Mouse (Mus musculus) forebrain, embryonic 15.5 days (tissue): ENCODE measurements around the gene Ap3b1. TPM values are rescaled to one million over a fixed set of nuclear protein-coding genes. Genes with fewer than 3 reads are reported as not detected.

Source experiments
- ATAC-seq: fragments of 200-750 bp; cut with Nextera tagmentation; replicated peaks from 2 replicates; pipeline ENCODE4 v1.8.0; 2017; ENCODE audit warnings: mild to moderate bottlenecking, moderate TSS enrichment, moderate library complexity
- H3K27ac ChIP-seq: fragments of 300-500 bp; sonication (generic); replicated peaks from 2 replicates; pipeline ENCODE4 v1.5.1; 2015; ENCODE audit warnings: mild to moderate bottlenecking, inconsistent platforms
- H3K27me3 ChIP-seq: fragments of 300-500 bp; sonication (generic); 2 replicates; pipeline ENCODE4 v1.6.1; 2015; ENCODE audit warnings: inconsistent platforms
- H3K36me3 ChIP-seq: fragments of 300-500 bp; sonication (generic); 2 replicates; pipeline ENCODE4 v1.6.1; 2015; ENCODE audit warnings: mild to moderate bottlenecking, inconsistent platforms
- H3K4me1 ChIP-seq: fragments of 300-500 bp; sonication (generic); 2 replicates; pipeline ENCODE4 v1.6.1; 2015; ENCODE audit warnings: inconsistent platforms
- H3K4me2 ChIP-seq: fragments of 300-500 bp; sonication (generic); replicated peaks from 2 replicates; pipeline ENCODE4 v1.6.1; 2015; ENCODE audit warnings: mild to moderate bottlenecking, inconsistent platforms
- H3K4me3 ChIP-seq: fragments of 300-500 bp; sonication (generic); 2 replicates; pipeline ENCODE4 v1.5.1; 2015; ENCODE audit warnings: mild to moderate bottlenecking, inconsistent platforms
- H3K9ac ChIP-seq: fragments of 300-500 bp; sonication (generic); replicated peaks from 2 replicates; pipeline ENCODE4 v1.6.1; 2015; ENCODE audit warnings: mild to moderate bottlenecking, inconsistent platforms
- H3K9me3 ChIP-seq: fragments of 300-500 bp; sonication (generic); 2 replicates; pipeline ENCODE4 v1.6.1; 2016; ENCODE audit warnings: inconsistent platforms
- WGBS: fragments of 180-500 bp; shearing (Covaris S2); methylation state at CpG from one replicate; pipeline ENCODE4 v1.1.7; 2015; ENCODE audit warnings: mixed read lengths; 5-methylcytosine and 5-hydroxymethylcytosine counted together
- polyA plus RNA-seq: library from polyadenylated mRNA; unstranded; fragments of >200 nt; fragmentation: Nextera tagmentation; extraction: Ambion mirVana; gene quantifications from 2 replicates; pipeline ENCODE4 v1.2.1, GENCODE M21; 2015

Ap3b1 gene
- polyA plus RNA-seq, 1 experiment from 2014 or later: 34.3 TPM

DNA sequence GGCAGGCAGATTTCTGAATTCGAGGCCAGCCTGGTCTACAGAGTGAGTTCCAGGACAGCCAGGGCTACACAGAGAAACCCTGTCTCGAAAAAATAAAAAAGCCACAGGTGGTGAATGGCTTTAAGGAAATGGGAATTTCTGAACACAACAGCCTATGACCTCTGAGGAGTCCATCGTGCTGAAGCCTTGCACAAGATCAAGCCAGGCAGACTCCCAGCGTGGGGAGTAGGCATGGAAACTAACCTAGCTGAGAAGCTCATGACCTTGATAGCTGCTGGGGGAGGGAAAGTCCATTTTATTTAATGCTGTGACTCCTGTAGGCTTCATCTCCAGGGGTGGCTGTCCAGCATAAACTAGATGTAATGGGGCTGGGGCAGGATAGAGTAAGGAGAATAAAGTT is 159.4 kb downstream of the Ap3b1 start:
- Histone ChIP-seq H3K4me3 (no peak overlapping the region), H3K27ac (no peak overlapping the region), H3K9me3 (no peaks in the 10 kb centered on the region), H3K36me3 (no peaks in the 10 kb centered on the region), H3K4me1 (no peaks in the 10 kb centered on the region), H3K9ac (no peak overlapping the region), H3K27me3 (no peaks in the 10 kb centered on the region), H3K4me2 (no peak overlapping the region)
- WGBS: 96% methylated on average over 4 of the region's 4 CpGs
- no peak for ATAC-seq

- Histone ChIP-seq H3K27ac (no peak overlapping the region), H3K9me3 (no peaks in the 10 kb centered on the region), H3K9ac (no peak overlapping the region), H3K4me3 (no peak overlapping the region), H3K27me3 (no peaks in the 10 kb centered on the region), H3K4me1 (no peaks in the 10 kb centered on the region), H3K36me3 (no peaks in the 10 kb centered on the region), H3K4me2 (no peak overlapping the region)
- no peak for ATAC-seq
- 87% methylated on average over 8 of the region's 8 CpGs for WGBS
Observed at GRCm38 (mm10) chr13:94519276-94519675, 160.5 kb downstream of the Ap3b1 start.

DNA sequence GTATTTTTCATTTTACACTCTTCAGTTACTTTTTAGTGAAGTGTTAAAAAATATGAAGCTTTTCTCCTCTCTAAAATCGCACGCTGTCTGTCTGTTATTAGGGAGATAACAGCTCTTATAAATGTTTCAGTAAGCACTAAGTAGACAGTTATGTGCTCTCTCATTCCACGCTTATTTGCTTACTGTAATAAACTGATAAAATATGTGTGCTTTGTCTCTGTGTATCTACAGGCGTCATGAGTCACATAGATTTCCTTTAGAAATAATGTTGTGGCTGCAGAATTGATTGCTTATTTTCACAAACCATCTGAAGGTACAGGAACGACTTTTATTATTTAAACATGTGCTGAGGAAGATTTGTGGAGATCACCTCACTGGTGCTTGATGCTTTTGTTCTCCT is 164.5 kb downstream of the Ap3b1 start:
- ATAC-seq: no peak
- no peaks in the 10 kb centered on the region for H3K9me3 ChIP-seq
- no peak overlapping the region for H3K4me3 ChIP-seq
- H3K27ac ChIP-seq: no peak overlapping the region
- no peaks in the 10 kb centered on the region for H3K27me3 ChIP-seq
- 75% methylated on average over 5 of the region's 5 CpGs for WGBS
- H3K36me3 ChIP-seq: 0 out of 2 replicates have a peak, but pooled peaks cover 2% of the 10 kb centered on the region
- H3K4me1 ChIP-seq: no peaks in the 10 kb centered on the region
- no peak overlapping the region for H3K4me2 ChIP-seq
- no peak overlapping the region for H3K9ac ChIP-seq

DNA sequence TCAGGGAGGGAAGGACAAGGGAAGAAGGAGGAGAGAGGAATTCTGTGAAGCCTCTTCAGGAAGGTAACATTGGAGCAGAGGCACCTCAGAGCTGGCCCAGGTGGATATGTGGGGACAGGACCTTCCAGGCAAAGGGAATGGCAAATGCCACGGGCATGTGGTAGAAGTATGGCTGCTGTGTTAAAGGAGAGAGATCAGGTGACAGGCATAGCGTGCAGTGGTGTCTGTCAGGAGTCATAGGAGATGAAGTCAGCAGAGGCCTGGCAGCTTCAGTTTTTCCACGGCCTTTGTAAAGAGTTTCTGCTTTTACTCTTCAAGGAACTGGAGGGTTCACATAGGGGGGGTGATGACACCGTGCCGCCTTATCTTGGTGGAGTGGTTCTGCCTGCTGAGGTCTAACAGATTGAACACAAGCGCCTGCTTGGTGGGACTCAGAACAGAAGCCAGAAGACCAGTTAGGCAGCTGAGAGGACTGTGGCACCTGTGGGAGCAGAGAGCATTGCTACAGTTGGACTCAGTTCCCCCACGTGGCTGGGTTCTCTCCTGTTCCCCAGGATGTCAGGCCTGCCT is 166.0 kb downstream of the Ap3b1 start:
- Histone ChIP-seq H3K27ac (no peak overlapping the region), H3K4me2 (no peak overlapping the region), H3K9me3 (no peaks in the 10 kb centered on the region), H3K27me3 (no peaks in the 10 kb centered on the region), H3K36me3 (0 out of 2 replicates have a peak, but pooled peaks cover 7% of the 10 kb centered on the region), H3K9ac (no peak overlapping the region), H3K4me3 (no peak overlapping the region), H3K4me1 (no peaks in the 10 kb centered on the region)
- ATAC-seq: no peak
- WGBS: 85% methylated on average over 7 of the region's 7 CpGs

- no peaks in the 10 kb centered on the region for H3K4me1 ChIP-seq
- H3K9me3 ChIP-seq: no peaks in the 10 kb centered on the region
- H3K27me3 ChIP-seq: no peaks in the 10 kb centered on the region
- H3K4me2 ChIP-seq: no peak overlapping the region
- WGBS: 95% methylated on average over 5 of the region's 5 CpGs
- no peak overlapping the region for H3K27ac ChIP-seq
- H3K4me3 ChIP-seq: no peak overlapping the region
- no peak for ATAC-seq
- H3K36me3 ChIP-seq: 0 out of 2 replicates have a peak, but pooled peaks cover 7% of the 10 kb centered on the region
- no peak overlapping the region for H3K9ac ChIP-seq
Observed at GRCm38 (mm10) chr13:94529138-94529537, 170.4 kb downstream of the Ap3b1 start.

DNA sequence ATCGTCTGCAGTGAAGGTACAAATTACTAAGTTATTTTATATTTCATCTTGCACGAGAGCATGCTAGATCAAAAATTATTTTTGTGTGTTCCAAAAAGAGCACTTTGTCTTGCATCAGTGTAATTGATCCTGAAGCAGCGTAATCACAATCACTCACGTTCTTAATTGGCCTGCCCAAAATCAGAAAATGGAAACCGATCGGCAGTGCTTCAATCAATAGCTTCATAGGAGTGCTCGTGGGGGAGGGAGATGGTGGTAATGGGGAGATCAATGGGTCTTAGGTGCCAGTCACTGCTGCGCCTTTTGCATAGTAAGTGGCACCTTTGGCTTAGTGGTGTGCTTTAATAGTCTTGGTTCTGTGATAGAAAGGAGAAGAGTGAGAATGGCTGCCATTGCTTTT is 174.8 kb downstream of the Ap3b1 start:
- 0 out of 2 replicates have a peak, but pooled peaks cover 5% of the 10 kb centered on the region for H3K36me3 ChIP-seq
- no peak overlapping the region for H3K27ac ChIP-seq
- H3K9ac ChIP-seq: no peak overlapping the region
- no peaks in the 10 kb centered on the region for H3K4me1 ChIP-seq
- H3K4me3 ChIP-seq: no peak overlapping the region
- H3K27me3 ChIP-seq: no peaks in the 10 kb centered on the region
- no peak for ATAC-seq
- 90% methylated on average over 8 of the region's 8 CpGs for WGBS
- H3K9me3 ChIP-seq: no peaks in the 10 kb centered on the region
- H3K4me2 ChIP-seq: no peak overlapping the region

- WGBS: 91% methylated on average over 4 of the region's 4 CpGs
- Histone ChIP-seq H3K4me3 (no peak overlapping the region), H3K9ac (no peak overlapping the region), H3K4me1 (no peaks in the 10 kb centered on the region), H3K27me3 (no peaks in the 10 kb centered on the region), H3K36me3 (no peaks in the 10 kb centered on the region), H3K4me2 (no peak overlapping the region), H3K27ac (no peak overlapping the region), H3K9me3 (no peaks in the 10 kb centered on the region)
- no peak for ATAC-seq
Observed at GRCm38 (mm10) chr13:94537336-94537735, 178.6 kb downstream of the Ap3b1 start.

DNA sequence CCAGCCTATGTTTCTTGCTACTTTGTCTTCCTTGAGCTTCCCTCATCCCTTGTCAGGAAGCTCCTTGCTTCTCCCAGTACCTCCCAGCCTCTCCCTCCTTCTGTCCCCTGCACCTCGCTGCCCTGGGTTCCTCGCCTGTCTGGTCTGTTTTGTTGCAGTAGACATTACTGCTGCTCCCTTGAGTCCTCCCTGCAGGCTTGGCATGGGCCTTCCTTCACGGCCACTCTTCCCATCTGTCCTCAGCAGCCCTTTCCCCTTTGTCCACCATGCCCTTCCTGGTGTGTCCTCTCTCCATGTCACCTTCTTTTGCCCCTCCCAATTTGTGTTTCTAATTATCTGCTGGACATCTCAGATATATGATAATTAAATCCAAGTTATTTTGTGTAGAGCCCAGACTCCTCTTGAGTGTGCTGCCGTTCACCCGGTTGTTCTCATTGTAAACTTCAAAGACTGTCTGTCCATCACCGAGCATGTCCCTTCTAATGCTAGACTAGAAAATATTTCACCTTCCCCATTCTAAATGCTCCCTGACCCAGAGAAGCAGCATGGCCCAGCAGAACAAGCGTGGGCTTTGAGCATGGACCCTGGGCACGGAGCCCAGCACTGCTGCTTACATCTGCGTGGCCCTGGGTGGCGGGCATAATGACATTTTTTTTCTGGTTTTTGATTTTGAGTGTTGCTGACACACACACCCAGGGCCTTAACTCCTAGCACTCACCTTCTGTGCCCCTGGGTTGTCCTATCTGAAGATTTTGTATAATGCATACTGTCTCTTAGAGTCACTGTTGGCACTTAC is 181.3 kb downstream of the Ap3b1 start:
- H3K4me3 ChIP-seq: no peak overlapping the region
- 70% methylated on average over 10 of the region's 10 CpGs for WGBS

DNA sequence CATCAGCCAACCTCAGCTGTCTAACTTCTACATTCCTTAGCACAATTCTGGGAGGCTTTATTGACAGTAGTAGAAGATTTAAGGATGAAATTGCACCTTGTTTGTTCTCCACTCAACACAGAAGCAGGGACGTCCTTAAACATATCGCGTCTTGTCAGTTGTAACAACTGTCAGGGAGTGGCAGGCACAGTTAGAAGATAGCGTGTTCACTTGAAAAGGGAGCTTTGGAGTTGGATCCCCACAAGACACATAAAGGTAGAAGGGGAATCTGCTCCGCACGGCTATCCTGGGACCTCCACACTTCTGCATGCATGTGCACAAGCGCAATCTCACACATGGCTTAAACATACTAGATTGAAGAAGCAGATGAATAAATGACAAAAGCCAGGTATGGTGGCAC is 183.3 kb downstream of the Ap3b1 start:
- Histone ChIP-seq H3K4me1 (peaks cover 25% of the 10 kb centered on the region), H3K27me3 (no peaks in the 10 kb centered on the region; the same call in 1 of the 2 replicates), H3K9ac (no peak overlapping the region), H3K4me2 (no peak overlapping the region), H3K27ac (no peak overlapping the region), H3K4me3 (no peak overlapping the region), H3K9me3 (no peaks in the 10 kb centered on the region), H3K36me3 (no peaks in the 10 kb centered on the region)
- 94% methylated on average over 7 of the region's 7 CpGs for WGBS
- ATAC-seq: no peak

More for the DNA sequence above, 181.3 kb downstream of the Ap3b1 start:
- Histone ChIP-seq H3K36me3 (no peaks in the 10 kb centered on the region), H3K9ac (no peak overlapping the region), H3K27ac (no peak overlapping the region), H3K4me1 (peaks cover 11% of the 10 kb centered on the region), H3K27me3 (no peaks in the 10 kb centered on the region; the same call in 1 of the 2 replicates), H3K9me3 (no peaks in the 10 kb centered on the region), H3K4me2 (no peak overlapping the region)
- no peak for ATAC-seq

DNA sequence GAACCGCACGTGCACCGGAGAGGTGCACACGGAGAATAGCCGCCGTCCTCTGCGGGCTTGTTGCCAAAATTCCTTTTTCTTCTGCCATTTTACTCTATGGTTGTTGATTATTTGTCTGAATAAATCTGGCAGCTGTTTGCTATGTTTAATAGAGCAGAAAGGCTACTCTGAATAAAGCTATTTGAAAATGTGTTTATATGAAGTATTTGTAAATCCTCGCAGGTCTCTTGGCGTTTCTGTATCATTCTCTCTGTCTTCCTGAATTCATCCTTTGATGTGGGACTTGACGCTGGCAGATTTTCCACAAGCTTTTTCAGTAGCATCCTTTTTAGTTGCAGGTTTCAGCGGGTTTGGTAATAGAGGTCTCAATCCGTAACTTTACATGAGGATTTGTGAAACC is 185.5 kb downstream of the Ap3b1 start:
- H3K4me1 ChIP-seq: peaks cover 30% of the 10 kb centered on the region
- no peak overlapping the region; the same call in 1 of the 2 replicates for H3K27ac ChIP-seq
- no peaks in the 10 kb centered on the region for H3K36me3 ChIP-seq
- no peak overlapping the region for H3K4me2 ChIP-seq
- WGBS: 23% methylated on average over 12 of the region's 12 CpGs
- H3K9me3 ChIP-seq: no peaks in the 10 kb centered on the region
- H3K27me3 ChIP-seq: peaks cover 4% of the 10 kb centered on the region; the same call in 1 of the 2 replicates
- no peak overlapping the region for H3K4me3 ChIP-seq
- H3K9ac ChIP-seq: no peak overlapping the region
- no peak for ATAC-seq

DNA sequence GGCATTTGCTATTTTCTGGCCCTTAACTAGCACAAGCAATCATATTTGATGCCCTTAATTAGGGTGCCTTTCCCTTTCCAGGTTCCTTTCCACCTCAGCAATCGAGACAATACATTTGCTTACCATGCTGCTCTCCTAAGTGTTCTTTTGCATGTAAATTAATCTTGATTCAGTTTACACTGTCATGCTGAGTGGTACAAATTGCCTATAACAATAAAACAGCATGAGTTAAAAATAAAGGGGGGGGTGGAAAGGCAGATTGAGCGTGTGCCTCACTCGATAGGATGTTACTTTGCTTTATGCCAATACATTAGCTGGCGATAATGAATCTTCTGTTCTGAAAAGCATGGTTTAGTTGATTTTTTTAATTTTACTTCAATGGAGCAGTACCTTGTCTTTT is 187.0 kb downstream of the Ap3b1 start:
- no peak overlapping the region for H3K4me3 ChIP-seq
- peak overlapping the region; percentile 51 for H3K27ac ChIP-seq
- H3K36me3 ChIP-seq: no peaks in the 10 kb centered on the region
- 10% methylated on average over 4 of the region's 4 CpGs for WGBS
- H3K4me1 ChIP-seq: peaks cover 45% of the 10 kb centered on the region
- no peak overlapping the region for H3K9ac ChIP-seq
- H3K9me3 ChIP-seq: no peaks in the 10 kb centered on the region
- H3K4me2 ChIP-seq: peak overlapping the region; percentile 2; the same call in 1 of the 2 replicates
- peaks cover 4% of the 10 kb centered on the region; the same call in 1 of the 2 replicates for H3K27me3 ChIP-seq
- ATAC-seq: peak; percentile 36; the same call in 1 of the 2 replicates

DNA sequence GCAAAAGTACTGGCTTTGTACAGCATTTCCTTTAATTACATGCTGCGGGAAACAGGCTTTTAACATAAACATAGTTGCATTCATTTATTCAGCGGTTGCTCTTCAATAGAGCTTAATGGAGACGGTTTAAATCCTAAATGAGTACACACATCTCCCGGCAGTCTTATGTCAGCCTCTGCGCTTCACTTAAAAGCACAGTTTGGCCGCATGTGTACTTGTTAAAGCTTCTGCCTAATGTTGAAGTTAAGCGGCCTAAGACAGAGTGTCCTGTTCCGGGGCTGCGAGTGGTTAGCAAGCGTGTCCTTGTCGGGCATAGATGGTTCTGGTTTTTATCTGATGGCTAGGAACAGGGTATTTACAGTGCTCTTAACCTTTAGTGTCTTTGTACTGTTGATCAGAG is 187.5 kb downstream of the Ap3b1 start:
- Histone ChIP-seq H3K9me3 (no peaks in the 10 kb centered on the region), H3K27ac (peak overlapping the region; percentile 51), H3K4me3 (no peak overlapping the region), H3K27me3 (peaks cover 4% of the 10 kb centered on the region; the same call in 1 of the 2 replicates), H3K4me1 (peaks cover 48% of the 10 kb centered on the region), H3K4me2 (peak overlapping the region; percentile 2; the same call in 1 of the 2 replicates), H3K9ac (no peak overlapping the region), H3K36me3 (no peaks in the 10 kb centered on the region)
- 8% methylated on average over 11 of the region's 11 CpGs for WGBS
- peak; percentile 47 for ATAC-seq
